10 mouse cellular contexts compared by ENCODE assay signal in the genomic region with DNA sequence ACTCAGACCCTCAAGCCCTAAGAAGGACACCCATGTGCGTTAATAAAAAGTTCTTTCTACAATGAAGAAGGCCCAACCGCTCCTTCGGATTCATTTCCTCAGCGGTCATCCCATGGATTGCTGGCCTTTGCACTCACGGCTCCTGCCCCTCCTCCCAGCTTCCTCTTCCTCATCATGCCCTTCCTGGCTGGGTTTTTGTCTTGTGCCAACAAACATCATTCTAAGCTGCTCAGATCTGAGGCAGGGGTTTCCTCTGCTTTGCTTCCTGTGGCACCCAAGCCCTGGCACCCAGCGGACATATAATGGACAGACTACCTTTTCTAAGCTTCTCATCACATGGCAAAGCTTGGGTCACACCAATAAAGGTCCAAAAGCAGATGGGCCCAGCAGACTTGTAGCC.
DNase-seq lines count a peak whose midpoint lies in the region; ATAC-seq and TF ChIP-seq lines count a peak whose summit lies in the region.
"Had no signal": no experiment of that assay in that cellular context is flagged by ENCODE, and none has a peak within 500 bp of the region (broad histone marks: within the 10 kb centered on the region; RNA-seq: fewer than 3 reads in every experiment).

No protein-coding gene starts in this region.

- H3K4me2 ChIP-seq in forebrain, postnatal 0 days (ENCODE audit: low read depth) = no peak overlapping the region
- no peak overlapping the region for H3K4me2 ChIP-seq in forebrain, embryonic 13.5 days
- H3K4me2 ChIP-seq: liver, embryonic 13.5 days had no signal

- H3K4me3 ChIP-seq in forebrain, postnatal 0 days (ENCODE audit: low read depth, low read length) = no peak overlapping the region
- H3K4me3 ChIP-seq in forebrain, embryonic 13.5 days = no peak overlapping the region
- H3K4me3 ChIP-seq in kidney, adult 2 months (ENCODE audit: insufficient read depth, low read depth, low read length) = no peak overlapping the region
- H3K4me3 ChIP-seq: liver, embryonic 13.5 days had no signal

- no peak for DNase-seq in forebrain, postnatal 0 days
- peak; percentile 21 for DNase-seq in kidney, adult 11 months
- no peak for DNase-seq in kidney, postnatal 10 days
- peak; percentile 34 for DNase-seq in kidney, adult 2 months
- DNase-seq in lung, postnatal 4 days = peak; percentile 38 to 57
- DNase-seq in right cerebral cortex, postnatal 4 days = no peak
- no peak for DNase-seq in left cerebral cortex, adult 9 months (ENCODE audit: low spot score in 2 of 2)
- DNase-seq: cerebellum, adult 8-10 months; liver, embryonic 13.5 days had no signal

- H3K9me3 ChIP-seq in forebrain, postnatal 0 days (ENCODE audit: low read length) = no peaks in the 10 kb centered on the region
- no peaks in the 10 kb centered on the region for H3K9me3 ChIP-seq in forebrain, embryonic 13.5 days (replicated peaks)
- H3K9me3 ChIP-seq: liver, embryonic 13.5 days had no signal

- no peak for ATAC-seq in forebrain, postnatal 0 days
- ATAC-seq in forebrain, embryonic 13.5 days = no peak

- H3K27me3 ChIP-seq in forebrain, postnatal 0 days (ENCODE audit: insufficient read depth, low read length) = no peaks in the 10 kb centered on the region
- H3K27me3 ChIP-seq in forebrain, embryonic 13.5 days = no peaks in the 10 kb centered on the region
- no peaks in the 10 kb centered on the region for H3K27me3 ChIP-seq in kidney, adult 2 months (replicated peaks; ENCODE audit: control insufficient read depth, insufficient read depth, low read length)
- H3K27me3 ChIP-seq: liver, embryonic 13.5 days had no signal

- WGBS in forebrain, postnatal 0 days = 84% methylated on average over 6 of the region's 6 CpGs
- 94% methylated on average over 6 of the region's 6 CpGs for WGBS in forebrain, embryonic 13.5 days
- 52% methylated on average over 6 of the region's 6 CpGs for WGBS in kidney, adult 2 months

- no peak for TF ChIP-seq CTCF in forebrain, postnatal 0 days (IDR thresholded peaks at IDR 0.05; ENCODE audit: low read depth)
- TF ChIP-seq CTCF in kidney, adult 2 months (conservative IDR thresholded peaks at IDR 0.05; ENCODE audit: insufficient read depth, insufficient read length, low read depth, low read length) = no peak

- no peaks in the 10 kb centered on the region; the same call in 1 of the 2 replicates for H3K4me1 ChIP-seq in forebrain, postnatal 0 days (ENCODE audit: insufficient read depth)
- H3K4me1 ChIP-seq in forebrain, embryonic 13.5 days = peaks cover 26% of the 10 kb centered on the region
- peaks cover 5% of the 10 kb centered on the region; the same call in 1 of the 2 replicates for H3K4me1 ChIP-seq in kidney, adult 2 months (ENCODE audit: control insufficient read depth, insufficient read depth, low read length)
- H3K4me1 ChIP-seq: liver, embryonic 13.5 days had no signal

- no peak overlapping the region for H3K9ac ChIP-seq in forebrain, postnatal 0 days
- H3K9ac ChIP-seq in forebrain, embryonic 13.5 days = no peak overlapping the region
- H3K9ac ChIP-seq: liver, embryonic 13.5 days had no signal

- H3K27ac ChIP-seq in forebrain, postnatal 0 days (ENCODE audit: low read depth, low read length) = 0 out of 2 replicates have a peak overlapping the region, but pooled peaks have one; percentile 29
- no peak overlapping the region for H3K27ac ChIP-seq in forebrain, embryonic 13.5 days
- H3K27ac ChIP-seq in kidney, adult 2 months (ENCODE audit: insufficient read depth, low read depth, low read length) = peak overlapping the region; percentile 66; the same call in 1 of the 2 replicates

- H3K36me3 ChIP-seq in forebrain, postnatal 0 days (ENCODE audit: insufficient read depth) = no peaks in the 10 kb centered on the region
- peaks cover 10% of the 10 kb centered on the region for H3K36me3 ChIP-seq in forebrain, embryonic 13.5 days (ENCODE audit: poor library complexity, severe bottlenecking)
- no peaks in the 10 kb centered on the region; the same call in 1 of the 2 replicates for H3K36me3 ChIP-seq in kidney, adult 2 months (ENCODE audit: control insufficient read depth, insufficient read depth, low read length)

- TF ChIP-seq POLR2A in kidney, adult 2 months (IDR thresholded peaks at IDR 0.05; ENCODE audit: low read depth, low read length) = no peak

Comparison
In these comparisons a context has a peak if more than half of its experiments do, and no peak if none do; other contexts are left out.
1. DNase-seq: peak in kidney, adult 11 months (single experiment), kidney, adult 2 months (single experiment) and lung, postnatal 4 days (2 of 2); none in forebrain, postnatal 0 days (single experiment), kidney, postnatal 10 days (single experiment), right cerebral cortex, postnatal 4 days (single experiment) and left cerebral cortex, adult 9 months (0 of 2).